Mouse (Mus musculus) retina, postnatal 7 days (tissue): Measurements from ENCODE around the gene Defb29.

ENCODE experiments used
- DNase-seq: peaks from one replicate; pipeline ENCODE4 v3.0.0-alpha.2; 2012; ENCODE audit warnings: low read depth, low spot score

Defb29 gene

GRCm38 (mm10) chr2:152500863-152501229 is 39.1 kb downstream of the Defb29 start:
- DNase-seq = no peak

- DNase-seq = no peak
These were observed 39.6 kb downstream of the Defb29 start for GRCm38 (mm10) chr2:152500204-152500862.

GRCm38 (mm10) chr2:152498020-152498419 is 41.9 kb downstream of the Defb29 start:
- no peak for DNase-seq

GRCm38 (mm10) chr2:152493151-152493550 is 46.7 kb downstream of the Defb29 start:
- no peak for DNase-seq

- DNase-seq = no peak
These were observed 49.9 kb downstream of the Defb29 start, which contains the start of gene Defb22 for GRCm38 (mm10) chr2:152490038-152490437. Gene Defb22, minus strand, starts transcription at chr2:152490138.
